In genomic region chr15:88849621-88850020, GRCm38 (mm10) we compare ENCODE assay signal across 17 mouse cellular contexts. TPM values are rescaled to one million over a fixed set of nuclear protein-coding genes. Genes with fewer than 3 reads are reported as not detected.
A peak's percentile ranks its signal among the peaks of the same experiment; 100 is the strongest.
DNase-seq lines count a peak whose midpoint lies in the region; ATAC-seq and TF ChIP-seq lines count a peak whose summit lies in the region.
"Had no signal": no experiment of that assay in that cellular context is flagged by ENCODE, and none has a peak within 500 bp of the region (broad histone marks: within the 10 kb centered on the region; RNA-seq: fewer than 3 reads in every experiment).

No protein-coding gene starts in this region.

- 100% methylated on average over 2 of the region's 2 CpGs for WGBS in heart, postnatal 0 days
- WGBS in liver, embryonic 16.5 days (ENCODE audit: insufficient replicate concordance) = 47% methylated on average over 2 of the region's 2 CpGs
- 93% methylated on average over 2 of the region's 2 CpGs for WGBS in stomach, embryonic 14.5 days

- ATAC-seq in heart, postnatal 0 days (ENCODE audit: insufficient read depth, low read depth) = no peak
- no peak for ATAC-seq in liver, embryonic 16.5 days (ENCODE audit: low read depth)
- ATAC-seq in stomach, embryonic 14.5 days (ENCODE audit: insufficient number of reproducible peaks, insufficient read depth, low FRiP score, low read depth) = no peak
- ATAC-seq: midbrain, embryonic 15.5 days had no signal

- H3K9me3 ChIP-seq in heart, postnatal 0 days (replicated peaks; ENCODE audit: control insufficient read depth, low read length) = no peaks in the 10 kb centered on the region
- H3K9me3 ChIP-seq in liver, embryonic 16.5 days (replicated peaks; ENCODE audit: control insufficient read depth, low read length) = no peaks in the 10 kb centered on the region
- H3K9me3 ChIP-seq in stomach, embryonic 14.5 days (ENCODE audit: control insufficient read depth, low read depth, low read length) = no peaks in the 10 kb centered on the region
- H3K9me3 ChIP-seq: heart, embryonic 13.5 days; hindbrain, embryonic 12.5 days; kidney, embryonic 15.5 days; limb, embryonic 15.5 days; midbrain, embryonic 15.5 days had no signal

- peak overlapping the region; percentile 80 for H3K27ac ChIP-seq in heart, postnatal 0 days (ENCODE audit: low read depth)
- peak overlapping the region; percentile 79; the same call in 1 of the 2 replicates for H3K27ac ChIP-seq in liver, embryonic 16.5 days (ENCODE audit: low read length)
- H3K27ac ChIP-seq in stomach, embryonic 14.5 days (ENCODE audit: low read length) = peak overlapping the region; percentile 70; the same call in 1 of the 2 replicates
- H3K27ac ChIP-seq: hindbrain, embryonic 12.5 days; midbrain, embryonic 15.5 days had no signal

- no peak overlapping the region for H3K4me3 ChIP-seq in heart, postnatal 0 days (ENCODE audit: low read depth, low read length)
- H3K4me3 ChIP-seq in liver, embryonic 16.5 days (ENCODE audit: low read depth, low read length) = no peak overlapping the region
- no peak overlapping the region for H3K4me3 ChIP-seq in stomach, embryonic 14.5 days (ENCODE audit: low read depth, low read length)
- H3K4me3 ChIP-seq: heart, embryonic 13.5 days; hindbrain, embryonic 12.5 days; kidney, embryonic 15.5 days; limb, embryonic 15.5 days; midbrain, embryonic 15.5 days had no signal

- H3K4me2 ChIP-seq in heart, postnatal 0 days (ENCODE audit: low read depth, low read length) = no peak overlapping the region
- no peak overlapping the region for H3K4me2 ChIP-seq in liver, embryonic 16.5 days (ENCODE audit: low read depth, low read length)
- no peak overlapping the region for H3K4me2 ChIP-seq in stomach, embryonic 14.5 days (replicated peaks; ENCODE audit: low read depth, low read length)
- H3K4me2 ChIP-seq: hindbrain, embryonic 12.5 days; kidney, embryonic 15.5 days; limb, embryonic 15.5 days; midbrain, embryonic 15.5 days had no signal

- intact Hi-C loops in heart, postnatal 10 days (cut with DNase I) = loop anchor here (1.0 kb wide), 1 partner anchor 9 kb away; no protein-coding TSS in a partner anchor
- intact Hi-C loops in left cerebral cortex, postnatal 10 days (cut with DNase I) = no loop called here

- peaks cover 34% of the 10 kb centered on the region for H3K4me1 ChIP-seq in heart, postnatal 0 days (ENCODE audit: control insufficient read depth, insufficient read depth)
- H3K4me1 ChIP-seq in liver, embryonic 16.5 days (ENCODE audit: control insufficient read depth, low read depth, low read length) = peaks cover 13% of the 10 kb centered on the region
- H3K4me1 ChIP-seq in stomach, embryonic 14.5 days (ENCODE audit: control insufficient read depth, insufficient read depth, low read length) = peaks cover 23% of the 10 kb centered on the region; the same call in 1 of the 2 replicates
- H3K4me1 ChIP-seq: midbrain, embryonic 15.5 days had no signal

- H3K27me3 ChIP-seq in heart, postnatal 0 days (ENCODE audit: control insufficient read depth, insufficient read depth, low read length) = no peaks in the 10 kb centered on the region
- no peaks in the 10 kb centered on the region for H3K27me3 ChIP-seq in liver, embryonic 16.5 days (ENCODE audit: control insufficient read depth, insufficient read depth, low read depth, low read length)
- no peaks in the 10 kb centered on the region for H3K27me3 ChIP-seq in stomach, embryonic 14.5 days (ENCODE audit: control insufficient read depth, insufficient read depth, low read length)
- H3K27me3 ChIP-seq: heart, embryonic 13.5 days; hindbrain, embryonic 12.5 days; kidney, embryonic 15.5 days; limb, embryonic 15.5 days; midbrain, embryonic 15.5 days had no signal

- TF ChIP-seq EP300 in heart, postnatal 0 days (IDR thresholded peaks at IDR 0.05; ENCODE audit: low read depth) = no peak

- no peak for TF ChIP-seq CTCF in heart, postnatal 0 days (IDR thresholded peaks at IDR 0.05; ENCODE audit: low read depth)

- H3K36me3 ChIP-seq in heart, postnatal 0 days (replicated peaks; ENCODE audit: control insufficient read depth, insufficient read depth, low read length) = no peaks in the 10 kb centered on the region
- no peaks in the 10 kb centered on the region for H3K36me3 ChIP-seq in liver, embryonic 16.5 days (ENCODE audit: control insufficient read depth, insufficient read depth)
- H3K36me3 ChIP-seq in stomach, embryonic 14.5 days (ENCODE audit: control insufficient read depth, insufficient read depth, low read length) = no peaks in the 10 kb centered on the region
- H3K36me3 ChIP-seq: heart, embryonic 13.5 days; hindbrain, embryonic 12.5 days; kidney, embryonic 15.5 days; limb, embryonic 15.5 days; midbrain, embryonic 15.5 days had no signal

- DNase-seq in cerebellum, adult 11 months = peak; percentile 18
- DNase-seq in cerebellum, postnatal 36 days = no peak
- DNase-seq in heart, postnatal 0 days (ENCODE audit: low spot score) = no peak
- DNase-seq in heart, postnatal 10 days = no peak
- no peak for DNase-seq in liver
- DNase-seq in left cerebral cortex, postnatal 10 days (ENCODE audit: extremely low spot score in 1 of 2, low spot score in 2 of 2) = no peak
- DNase-seq: adrenal gland, adult 2 months; embryo, embryonic 11 days; lung, postnatal 14 days; right cerebral cortex, postnatal 4 days had no signal

- no peak overlapping the region for H3K9ac ChIP-seq in heart, postnatal 0 days (replicated peaks; ENCODE audit: low read depth, low read length)
- H3K9ac ChIP-seq in liver, embryonic 16.5 days (ENCODE audit: low read depth, low read length) = no peak overlapping the region
- no peak overlapping the region for H3K9ac ChIP-seq in stomach, embryonic 14.5 days (replicated peaks; ENCODE audit: low read depth, low read length)
- H3K9ac ChIP-seq: hindbrain, embryonic 12.5 days; kidney, embryonic 15.5 days; limb, embryonic 15.5 days; midbrain, embryonic 15.5 days had no signal

RNA-seq across cellular contexts. Expression of gene Pim3, which starts 12.4 kb away (rescaled TPM):
- 98.4 and 139 TPM in 2 replicates for total RNA-seq in heart, postnatal 0 days (2014; rRNA removed; ENCODE audit: low replicate concordance)
- polyA plus RNA-seq in heart, postnatal 0 days (2015; fragmentation: Nextera tagmentation; extraction: Ambion mirVana) = 50.6 and 71.1 TPM in 2 replicates
- 10 to 100 TPM; 49.8 to 85.5 TPM for total RNA-seq in heart, postnatal 10 days (2021)
- 23.9 and 33.8 TPM in 2 replicates for polyA plus RNA-seq in liver, embryonic 16.5 days (2015; fragmentation: Nextera tagmentation; extraction: Ambion mirVana)
- polyA plus RNA-seq in stomach, embryonic 14.5 days (2014; fragmentation: Nextera tagmentation; extraction: Ambion mirVana) = 35.9 and 38.4 TPM in 2 replicates
- total RNA-seq in left cerebral cortex, postnatal 10 days (2021) = 10 to 100 TPM; 40.6 to 44.0 TPM

RNA-seq across cellular contexts. Expression of gene Creld2, which starts 30.2 kb away (rescaled TPM):
- 23.3 and 24.0 TPM in 2 replicates for total RNA-seq in heart, postnatal 0 days (2014; rRNA removed; ENCODE audit: low replicate concordance)
- 26.3 and 35.3 TPM in 2 replicates for polyA plus RNA-seq in heart, postnatal 0 days (2015; fragmentation: Nextera tagmentation; extraction: Ambion mirVana)
- total RNA-seq in heart, postnatal 10 days (2021) = 10 to 100 TPM; 16.8 to 20.3 TPM
- polyA plus RNA-seq in liver, embryonic 16.5 days (2015; fragmentation: Nextera tagmentation; extraction: Ambion mirVana) = 39.7 TPM in 2 replicates
- 59.6 and 72.9 TPM in 2 replicates for polyA plus RNA-seq in stomach, embryonic 14.5 days (2014; fragmentation: Nextera tagmentation; extraction: Ambion mirVana)
- 10 to 100 TPM; 14.2 to 18.8 TPM for total RNA-seq in left cerebral cortex, postnatal 10 days (2021)

RNA-seq across cellular contexts. Expression of gene Alg12, which starts 30.5 kb away (rescaled TPM):
- 19.5 and 21.8 TPM in 2 replicates for total RNA-seq in heart, postnatal 0 days (2014; rRNA removed; ENCODE audit: low replicate concordance)
- 6.4 and 6.5 TPM in 2 replicates for polyA plus RNA-seq in heart, postnatal 0 days (2015; fragmentation: Nextera tagmentation; extraction: Ambion mirVana)
- total RNA-seq in heart, postnatal 10 days (2021) = 1 to 10 TPM; 8.6 to 8.8 TPM
- 5.5 and 6.0 TPM in 2 replicates for polyA plus RNA-seq in liver, embryonic 16.5 days (2015; fragmentation: Nextera tagmentation; extraction: Ambion mirVana)
- 10.5 and 12.7 TPM in 2 replicates for polyA plus RNA-seq in stomach, embryonic 14.5 days (2014; fragmentation: Nextera tagmentation; extraction: Ambion mirVana)
- total RNA-seq in left cerebral cortex, postnatal 10 days (2021) = 10 to 100 TPM in 1 of 2 experiments, 1 to 10 TPM in 1; 8.8 to 10.4 TPM
